Mouse (Mus musculus): ENCODE measurements around the gene Ssna1.

Ssna1 gene

DNA sequence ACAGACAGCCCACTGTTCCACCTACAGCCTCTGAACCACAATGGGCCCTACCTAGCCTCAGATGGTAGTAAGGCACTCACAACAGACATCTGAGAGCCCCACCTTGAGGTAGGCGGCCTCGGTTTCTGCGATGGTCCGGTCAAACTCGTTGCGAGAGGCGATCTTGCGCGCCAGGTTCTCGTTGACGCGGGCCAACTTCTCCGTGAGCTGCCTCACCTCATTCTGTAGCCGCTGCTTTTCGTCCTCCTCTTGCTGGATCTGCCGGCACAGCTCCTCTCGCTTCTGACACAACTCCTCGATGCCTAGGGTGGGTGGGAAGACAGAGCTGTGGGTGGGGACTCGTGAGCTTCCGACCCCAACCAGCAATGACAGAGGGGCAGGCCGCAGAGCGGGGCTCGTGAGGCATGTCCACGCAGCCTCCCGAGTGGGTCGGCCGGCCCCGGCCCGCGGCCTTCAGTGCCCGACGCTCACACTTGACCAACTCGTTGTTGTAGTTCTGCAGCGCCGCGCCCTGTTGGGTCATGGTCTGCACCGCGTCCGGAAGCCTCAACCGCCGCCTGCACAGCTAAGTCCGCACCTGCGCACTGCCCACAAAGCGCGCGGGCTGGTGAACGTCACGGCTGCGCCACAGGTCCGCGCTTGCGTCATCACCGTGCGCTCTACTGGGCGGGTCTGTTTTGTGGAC, at the start of gene Ssna1, which contains the start of gene Anapc2:
Gene Ssna1 (minus strand): TSS at position 612 of the 685 bp plus-strand sequence.
Gene Anapc2 (plus strand): TSS at position 652 of the 685 bp plus-strand sequence.
- peak; percentile 97 to 99 for DNase-seq

DNA sequence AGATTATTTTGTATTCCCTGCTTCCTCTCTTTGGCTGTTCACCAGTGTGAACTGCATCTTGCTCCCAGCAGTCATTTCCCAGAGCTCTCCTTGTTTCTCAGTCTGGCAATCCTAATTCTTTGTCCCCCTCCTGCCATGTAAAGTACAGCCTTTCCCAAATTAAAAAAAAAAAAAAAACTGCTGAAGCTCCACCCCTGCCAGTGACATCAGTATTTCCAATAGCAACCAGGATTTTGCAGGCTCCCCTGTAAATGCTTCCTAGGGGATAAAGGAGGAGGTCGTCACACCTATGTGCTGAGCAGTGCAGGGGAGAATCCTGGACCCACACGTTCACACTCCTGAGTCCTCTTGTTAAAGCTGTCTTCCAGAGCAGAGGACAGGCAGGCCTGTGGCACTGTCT, 47.8 kb upstream of the Ssna1 start:
- DNase-seq: no peak

DNA sequence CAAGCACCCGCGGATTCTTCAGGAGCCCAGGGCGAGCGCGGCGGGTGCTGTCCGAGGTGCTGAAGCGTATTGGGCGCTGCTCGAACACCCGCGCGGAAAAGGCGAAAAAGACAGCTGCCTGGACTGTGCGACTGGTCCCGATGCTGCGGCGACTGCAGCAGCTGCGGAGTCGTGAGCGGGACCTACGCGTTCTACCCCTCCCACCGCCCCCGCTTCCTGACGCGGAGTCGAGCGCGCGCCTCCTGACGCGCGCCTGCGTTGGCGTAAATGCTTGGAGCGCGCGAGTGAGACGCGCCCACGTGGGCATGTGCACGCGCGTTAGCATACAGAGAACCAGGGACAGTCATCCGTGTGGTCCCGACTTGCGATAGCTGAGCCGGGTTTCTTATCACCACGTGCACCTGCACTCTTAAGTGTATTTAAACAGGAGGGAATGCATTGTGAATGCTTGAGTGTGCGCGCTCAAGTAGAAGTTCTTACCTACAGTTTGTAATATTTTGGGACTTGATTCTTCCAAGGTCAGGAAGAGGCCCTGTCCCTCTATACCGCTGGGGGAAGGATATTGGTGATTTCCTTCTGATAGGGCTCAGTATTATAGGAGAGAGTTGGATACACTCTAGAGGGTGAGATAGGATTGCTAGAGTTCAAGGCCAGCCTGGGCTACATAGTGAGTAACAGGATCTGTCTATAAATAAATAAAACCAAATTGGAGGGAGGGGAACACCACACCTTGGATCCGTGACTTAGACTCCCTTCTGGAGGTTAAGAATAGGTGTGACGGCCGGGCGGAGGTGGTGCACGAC, 46.9 kb upstream of the Ssna1 start, which contains the start of gene Grin1:
Gene Grin1 (minus strand): TSS at position 217 of the 803 bp plus-strand sequence.
- peak; percentile 40 to 85 for DNase-seq

DNA sequence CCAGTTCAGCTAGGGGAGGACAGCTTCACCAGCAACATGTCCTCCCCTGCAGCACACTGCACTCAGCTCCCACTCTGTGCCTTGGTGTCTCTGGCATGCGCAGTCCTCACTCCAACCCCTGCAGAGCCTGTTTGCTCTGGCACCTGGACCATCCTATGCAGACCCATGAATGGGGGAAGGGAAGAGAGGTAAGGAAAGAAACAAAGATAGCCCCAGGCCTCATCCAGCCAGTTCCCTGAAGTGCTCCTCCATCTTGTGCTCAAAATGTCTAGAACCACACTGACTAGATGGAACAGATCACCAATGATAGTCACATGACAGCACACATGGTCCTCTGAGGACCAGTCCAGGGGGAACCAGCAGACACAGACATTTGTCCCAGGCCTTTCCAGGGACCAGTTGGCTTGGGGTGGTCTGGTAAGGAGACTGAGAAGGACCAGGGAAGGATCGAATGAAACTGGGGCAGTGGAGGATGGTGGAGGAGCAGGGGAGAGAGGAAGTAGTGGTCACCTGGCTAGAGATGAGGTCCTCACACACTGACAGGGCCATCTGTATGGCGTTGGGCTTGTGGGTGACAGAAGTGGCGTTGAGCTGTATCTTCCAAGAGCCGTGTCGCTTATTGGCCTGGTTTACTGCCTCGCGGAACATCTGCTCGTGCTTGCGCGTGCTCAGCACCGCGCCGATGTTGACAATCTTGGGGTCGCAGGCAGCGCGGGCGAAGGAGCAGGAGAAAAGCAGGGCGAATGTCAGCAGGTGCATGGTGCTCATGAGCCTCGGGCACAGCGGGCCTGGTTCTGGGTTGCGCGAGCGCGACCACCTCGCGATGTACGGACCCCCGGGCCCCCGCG, 46.1 kb upstream of the Ssna1 start:
- no peak for DNase-seq

DNA sequence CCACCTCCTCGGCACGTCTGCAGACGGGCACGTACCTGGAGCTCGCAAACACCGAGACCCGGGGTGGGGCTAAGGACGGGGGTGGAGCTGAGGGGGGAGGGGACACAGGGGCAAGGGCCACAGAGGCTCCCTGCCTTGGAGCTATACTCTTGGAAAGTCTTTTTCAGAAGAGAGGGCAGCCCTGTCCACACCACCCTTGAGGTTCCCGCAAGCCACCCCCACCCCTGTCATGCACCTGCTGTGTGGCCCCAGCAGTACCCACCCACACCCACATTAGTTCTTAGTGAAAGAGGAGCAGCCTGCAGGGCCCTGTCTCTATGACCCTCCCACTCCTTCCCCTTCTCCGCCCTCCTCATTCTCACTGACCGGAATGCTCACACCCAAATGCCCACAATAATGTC, 39.3 kb upstream of the Ssna1 start:
- no peak for DNase-seq

DNA sequence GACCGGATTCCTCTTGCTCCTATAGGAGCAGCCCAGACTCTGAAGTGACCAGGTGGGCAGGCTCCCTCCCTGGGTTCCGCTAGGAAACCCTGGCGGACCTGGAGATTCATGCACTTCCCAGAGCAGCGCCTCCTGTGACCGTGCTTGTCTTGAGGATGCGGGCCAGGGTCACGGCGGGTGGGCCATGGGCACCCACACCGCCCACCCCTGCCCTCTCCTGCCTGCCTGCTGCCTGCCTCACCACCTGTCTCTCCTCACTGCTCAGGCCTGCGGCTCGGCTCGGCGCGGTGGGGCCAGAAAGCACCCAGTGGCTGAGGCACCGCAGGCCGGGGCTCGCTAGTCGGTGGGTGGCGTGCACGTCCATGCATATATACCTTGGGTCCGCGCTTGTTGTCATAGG, 38.7 kb upstream of the Ssna1 start:
- DNase-seq: no peak

DNA sequence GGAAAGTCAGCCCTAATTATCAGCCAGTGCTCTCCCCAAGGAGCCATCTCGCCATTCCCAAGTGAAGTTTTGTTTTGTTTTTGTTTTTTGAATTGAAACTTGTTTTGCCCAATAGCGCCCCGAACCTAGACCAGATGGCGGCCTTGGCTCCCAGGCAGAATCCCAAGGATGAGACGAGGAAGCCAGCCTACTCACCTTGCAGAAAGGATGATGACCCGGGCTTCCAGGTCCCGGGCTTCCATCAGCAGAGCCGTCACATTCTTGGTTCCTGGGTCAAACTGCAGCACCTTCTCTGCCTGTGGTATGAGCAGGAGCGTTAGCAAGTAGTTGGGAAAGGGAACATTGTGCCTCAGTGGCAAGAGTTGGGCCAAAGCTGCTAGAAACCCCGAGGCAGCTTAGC, 37.9 kb upstream of the Ssna1 start:
- no peak for DNase-seq

DNA sequence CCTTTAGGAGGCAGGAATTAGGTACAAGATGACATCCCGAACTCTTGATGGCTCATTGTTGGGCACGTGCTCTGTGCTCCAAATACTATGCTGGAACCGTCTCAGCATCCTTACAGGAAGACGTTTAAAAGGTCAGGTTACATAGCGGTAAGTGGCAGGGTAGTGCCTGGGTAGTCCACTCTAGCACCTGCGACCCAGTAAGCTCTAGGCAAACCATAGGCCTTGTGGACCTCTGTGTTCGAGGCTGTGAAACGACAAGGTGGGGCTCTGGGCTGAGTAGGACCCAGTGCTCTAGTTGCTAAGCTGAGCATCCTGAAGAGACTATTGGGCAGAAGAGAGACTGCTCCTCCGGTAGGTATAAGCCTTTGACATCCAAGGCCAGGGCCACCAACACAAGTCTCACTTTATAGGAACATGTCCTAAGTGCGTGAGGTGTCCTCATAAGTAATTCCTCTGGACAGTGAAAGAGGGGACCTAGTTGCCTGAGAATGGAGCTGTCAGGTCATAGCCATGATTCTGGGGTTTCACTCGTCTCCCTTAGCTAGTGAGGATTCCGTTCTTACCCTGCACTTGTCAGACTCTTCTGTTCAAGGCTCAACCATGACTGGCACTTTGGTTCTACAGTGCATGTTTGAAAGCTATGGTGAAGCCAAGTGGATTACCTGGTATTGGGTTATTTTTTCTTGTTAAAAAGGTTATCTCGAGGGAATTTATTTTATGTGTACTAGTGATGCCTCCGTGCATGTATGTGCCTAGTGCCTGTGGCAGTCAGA, 33.5 kb upstream of the Ssna1 start:
- no peak for DNase-seq

DNA sequence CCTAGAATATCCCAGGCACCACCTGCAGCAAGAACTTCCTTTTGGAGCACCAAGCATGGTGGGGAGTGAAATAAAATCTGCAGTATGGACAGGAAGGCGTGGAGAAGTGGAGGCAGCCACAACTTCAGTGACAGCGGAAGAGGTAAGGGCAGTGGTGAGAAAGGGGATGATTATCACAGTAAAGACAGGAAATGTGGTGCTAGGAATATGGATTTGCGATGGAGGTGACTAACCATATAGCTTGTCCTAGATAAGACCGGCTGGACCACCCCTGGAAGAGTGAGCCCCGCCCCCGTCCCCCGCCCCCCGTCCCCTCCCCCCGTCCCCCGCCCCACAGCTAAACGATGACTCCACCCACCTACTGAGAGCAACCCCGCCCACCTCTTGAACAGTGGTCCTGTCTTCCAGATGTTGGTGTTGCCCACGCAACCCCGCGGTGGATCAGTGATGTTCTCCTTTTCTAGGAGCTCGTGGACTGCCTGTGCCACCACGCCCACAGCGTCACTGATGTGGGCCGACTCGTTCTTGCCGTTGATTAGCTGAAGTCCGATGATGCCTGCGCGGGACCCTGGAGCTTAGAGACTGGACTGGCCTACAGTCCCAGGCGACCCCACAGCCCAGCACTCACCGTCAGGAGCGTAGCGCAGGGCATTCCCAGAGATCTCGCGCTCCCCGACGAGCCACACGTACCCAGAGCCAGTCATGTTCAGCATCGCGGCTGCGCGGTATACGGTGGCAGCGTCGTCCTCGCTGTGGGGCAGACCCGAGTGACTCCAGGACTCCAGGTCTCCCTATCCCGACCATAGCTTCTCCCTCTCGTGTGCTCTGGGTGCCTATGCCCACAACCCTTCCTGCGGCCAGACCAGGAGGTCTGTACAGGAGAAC, 32.7 kb upstream of the Ssna1 start:
- DNase-seq: peak in 1 of 2 experiments; percentile 40

DNA sequence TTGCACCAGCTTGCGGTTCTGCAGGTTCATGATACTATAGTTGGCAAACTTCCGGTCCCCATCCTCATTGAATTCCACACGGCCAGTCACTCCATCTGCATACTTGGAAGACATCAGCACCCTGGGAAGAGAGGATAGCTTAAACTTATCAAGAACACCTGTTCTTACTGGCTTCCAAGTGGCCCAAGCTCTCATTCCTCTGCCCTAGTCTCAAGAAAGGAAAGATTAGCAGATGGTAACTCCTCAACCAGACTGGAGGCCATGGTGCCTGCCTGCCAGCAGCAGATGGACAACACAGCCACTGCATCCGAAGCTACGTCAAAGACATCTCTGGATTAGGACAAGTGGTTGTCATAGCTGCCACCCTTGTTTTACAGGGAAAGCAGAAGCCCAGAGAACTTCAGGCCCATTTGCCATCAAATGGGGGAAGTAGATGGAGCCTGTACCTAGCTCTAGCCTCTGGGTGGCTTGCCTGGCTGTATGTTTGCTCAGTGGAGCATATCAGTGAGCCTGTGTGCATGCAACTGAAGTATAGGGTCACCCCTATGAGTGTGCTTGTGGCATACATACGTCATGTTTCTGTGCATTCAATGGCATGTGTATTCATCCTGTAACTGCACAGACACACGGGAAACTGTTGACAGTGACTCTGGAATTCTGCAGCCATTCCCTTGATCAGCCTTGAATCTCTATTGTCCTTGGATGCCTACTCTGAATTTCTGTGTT, 31.9 kb upstream of the Ssna1 start:
- no peak for DNase-seq

DNA sequence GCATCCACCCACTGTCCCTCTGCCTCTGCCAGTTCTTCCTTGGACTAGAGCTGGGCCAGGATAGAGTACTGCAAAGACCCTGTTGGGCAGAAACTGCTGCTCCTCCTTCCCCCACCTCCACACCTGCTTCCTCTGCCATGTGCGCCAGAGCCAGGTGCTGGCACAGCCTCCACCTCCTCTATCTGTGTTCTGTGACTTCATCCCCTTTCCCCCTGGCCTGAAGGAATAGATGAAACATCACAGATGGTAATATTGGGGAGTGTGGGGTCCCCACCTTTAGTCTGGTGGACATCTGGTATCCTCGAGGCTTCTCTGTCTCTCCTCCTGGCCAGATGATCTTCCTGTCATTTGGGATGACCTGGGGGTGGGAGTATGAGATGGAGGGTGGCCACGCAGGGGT, 31.2 kb upstream of the Ssna1 start:
- DNase-seq: no peak

DNA sequence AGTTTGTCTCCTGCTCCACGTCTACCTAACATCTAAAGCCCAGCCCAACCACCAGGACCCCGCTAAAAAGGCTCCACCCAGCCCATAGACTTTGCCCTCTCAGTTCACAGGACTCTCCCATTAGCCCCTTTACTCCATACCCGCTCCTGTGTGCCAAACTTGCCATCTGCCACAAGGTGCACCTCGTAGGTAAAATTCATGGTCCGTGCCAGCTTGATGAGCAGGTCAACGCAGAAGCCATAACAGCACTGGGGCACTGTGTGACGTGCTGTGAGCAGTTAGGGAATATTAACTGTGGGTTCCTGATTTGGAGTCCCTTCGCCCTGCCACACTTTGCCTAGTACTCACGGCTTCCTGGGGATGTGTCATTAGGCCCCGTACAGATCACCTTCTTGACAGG, 25.8 kb upstream of the Ssna1 start:
- no peak for DNase-seq

DNA sequence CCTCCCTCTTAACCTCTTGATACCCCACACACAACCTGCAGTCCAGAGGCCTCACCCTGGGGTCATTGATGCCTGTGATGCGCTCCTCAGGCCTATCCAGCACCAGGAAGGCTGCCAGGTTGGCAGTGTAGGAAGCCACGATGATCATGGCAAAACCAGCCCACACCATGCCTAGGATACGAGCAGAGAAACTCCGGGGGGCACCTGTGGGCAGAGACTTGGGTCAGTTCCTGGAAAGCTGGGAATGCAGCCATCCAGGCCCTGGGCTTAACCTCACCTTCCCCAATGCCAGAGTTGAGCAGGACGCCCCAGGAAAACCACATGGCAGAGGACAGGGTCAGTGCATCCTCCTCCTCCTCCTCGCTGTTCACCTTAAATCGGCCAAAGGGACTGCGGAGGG, 24.9 kb upstream of the Ssna1 start:
- DNase-seq: no peak

DNA sequence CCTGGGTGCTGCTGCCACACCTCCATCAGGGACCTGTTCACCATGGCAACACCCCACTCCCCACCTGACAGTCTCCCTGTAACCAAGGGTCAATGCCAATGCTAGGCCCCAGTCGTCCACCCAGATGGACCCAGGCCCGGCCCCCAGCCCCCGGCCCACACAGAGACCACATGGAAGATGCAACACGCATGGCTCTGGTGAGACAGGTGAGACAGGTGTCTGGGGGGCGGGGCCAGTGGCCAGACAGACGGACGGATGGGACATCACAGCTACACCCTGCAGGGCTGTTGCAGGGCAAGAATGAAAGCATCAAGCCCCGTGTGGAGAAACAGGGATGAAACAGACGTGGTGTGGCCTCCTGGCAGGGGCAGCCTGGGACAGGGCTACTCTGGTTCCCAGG, 21.5 kb upstream of the Ssna1 start:
- DNase-seq: no peak

DNA sequence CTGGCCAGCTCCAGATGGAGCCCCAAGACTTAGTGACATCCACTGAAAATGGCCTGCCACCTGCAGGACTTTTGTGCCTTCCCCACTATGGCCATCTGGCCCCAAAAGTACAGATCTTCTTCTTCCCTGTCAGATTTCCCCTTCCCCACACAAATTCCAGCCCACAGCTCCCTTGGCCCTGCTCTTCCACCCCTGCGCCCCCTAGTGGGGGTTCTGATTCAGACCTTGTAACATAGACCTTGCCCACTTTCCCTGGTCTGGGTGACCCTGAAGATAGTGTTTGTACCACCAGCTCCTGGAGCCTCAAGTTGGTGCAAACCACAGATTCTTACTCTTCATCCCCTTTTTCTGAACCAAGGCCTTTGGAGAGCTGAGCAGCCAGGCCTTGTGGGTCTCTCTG, 20.6 kb upstream of the Ssna1 start:
- peak; percentile 70 to 94 for DNase-seq

DNA sequence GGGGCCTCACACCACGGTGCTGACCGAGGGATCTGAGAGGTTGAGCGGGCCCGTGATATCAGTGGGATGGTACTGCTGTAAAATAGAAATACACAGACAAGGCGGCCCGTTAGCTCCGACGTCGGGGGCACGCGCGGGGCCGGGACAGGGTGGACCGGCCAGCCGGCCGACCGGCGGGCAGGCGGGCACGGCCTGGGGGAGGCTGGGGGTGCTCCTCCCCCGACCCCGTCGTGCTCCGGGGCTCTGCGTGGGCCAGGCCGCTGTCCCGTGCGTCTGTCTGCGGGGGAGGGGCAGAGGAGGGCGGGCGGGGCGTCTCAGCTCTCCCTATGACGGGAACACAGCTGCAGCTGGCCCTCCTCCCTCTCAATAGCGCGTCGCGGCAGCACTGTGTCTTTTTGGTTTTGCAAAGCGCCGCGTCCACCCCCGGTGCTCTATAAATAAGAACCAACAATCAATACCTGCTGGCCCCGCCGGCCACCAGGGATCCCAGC, 19.9 kb upstream of the Ssna1 start:
- DNase-seq: peak in 1 of 2 experiments; percentile 44

DNA sequence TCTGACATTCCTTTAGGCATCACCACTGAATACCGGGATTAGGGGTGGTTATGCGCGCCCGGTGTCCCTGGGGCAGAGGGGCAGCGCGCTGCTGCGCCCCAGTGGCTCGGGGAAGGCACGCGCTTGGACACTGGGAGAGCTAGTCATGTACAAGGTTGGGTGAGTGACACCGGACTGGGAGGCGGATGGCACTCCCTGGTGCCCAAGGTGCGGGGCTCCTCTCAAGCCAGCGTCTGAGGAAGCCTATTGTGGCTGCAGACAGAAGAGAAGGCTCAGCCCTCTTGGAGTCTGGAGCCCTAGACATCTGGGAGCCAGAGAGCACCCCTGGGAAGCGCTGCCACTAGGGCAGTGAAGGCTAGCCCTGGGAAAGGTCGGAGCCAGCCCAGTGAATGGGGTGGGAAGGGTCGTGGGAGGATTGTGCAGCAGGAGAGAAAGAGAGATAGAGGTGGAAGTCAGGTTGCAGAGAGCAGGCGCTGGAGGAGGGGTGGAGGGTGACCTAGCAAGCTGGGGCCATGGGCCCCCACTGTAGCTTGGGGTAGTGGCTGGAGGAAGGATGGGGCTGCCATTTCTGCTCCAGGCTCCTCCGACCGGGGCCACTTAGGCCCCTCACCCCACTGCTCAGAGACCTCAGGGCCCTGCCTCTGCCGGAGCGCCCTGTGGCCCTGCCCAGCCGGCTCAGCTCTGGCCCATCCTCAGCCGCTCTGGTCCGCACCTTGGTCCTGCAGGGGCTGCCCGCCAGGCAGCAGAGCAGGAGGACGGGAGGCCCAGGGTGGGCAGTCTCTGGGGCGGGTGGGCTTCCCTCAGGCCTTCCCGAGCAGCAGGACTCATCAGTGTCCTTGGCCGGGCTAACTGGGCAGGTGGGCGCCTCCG, 19.2 kb upstream of the Ssna1 start:
- peak in 1 of 2 experiments; percentile 51 for DNase-seq

DNA sequence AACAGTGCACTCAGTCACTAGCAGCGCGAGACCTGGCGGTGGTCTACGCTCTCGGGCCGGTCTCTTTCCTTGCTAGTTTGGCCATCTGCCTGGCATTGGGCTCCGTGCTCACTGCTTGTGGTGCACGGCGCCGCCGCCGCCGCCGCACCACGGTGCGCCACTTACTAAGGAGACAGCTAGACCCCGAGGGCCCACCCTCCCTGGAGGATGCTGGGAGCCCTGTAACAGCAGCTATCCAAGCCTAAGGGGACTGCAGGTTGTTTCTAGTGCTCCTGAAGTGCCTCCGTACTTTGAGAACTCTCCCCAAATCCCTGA, 18.5 kb upstream of the Ssna1 start:
- peak in 1 of 2 experiments; percentile 47 for DNase-seq

DNA sequence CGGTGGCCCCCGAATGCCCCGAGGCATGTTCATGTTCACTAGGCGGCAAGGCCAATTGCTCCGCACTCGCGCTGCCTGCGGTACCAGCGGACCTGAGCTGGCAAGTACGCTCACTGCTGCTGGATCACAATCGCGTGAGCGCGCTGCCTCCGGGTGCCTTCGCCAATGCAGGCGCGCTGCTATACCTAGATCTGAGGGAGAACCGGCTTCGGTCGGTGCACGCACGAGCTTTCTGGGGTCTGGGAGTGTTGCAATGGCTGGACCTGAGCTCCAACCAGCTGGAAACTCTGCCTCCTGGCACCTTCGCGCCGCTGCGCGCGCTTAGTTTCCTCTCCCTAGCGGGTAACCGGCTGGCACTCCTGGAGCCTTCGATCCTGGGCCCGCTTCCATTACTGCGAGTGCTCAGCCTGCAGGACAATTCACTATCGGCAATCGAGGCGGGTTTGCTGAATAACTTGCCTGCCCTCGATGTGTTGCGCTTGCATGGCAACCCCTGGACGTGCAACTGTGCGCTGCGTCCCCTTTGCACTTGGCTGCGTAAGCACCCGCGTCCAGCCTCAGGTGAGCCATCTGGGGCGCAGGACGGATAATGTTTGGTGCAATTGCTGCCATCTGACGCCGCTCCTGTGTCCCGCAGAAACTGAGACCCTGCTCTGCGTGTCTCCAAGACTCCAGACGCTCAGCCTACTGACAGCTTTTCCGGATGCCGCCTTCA, 18.0 kb upstream of the Ssna1 start:
- DNase-seq: peak; percentile 29 to 50
